Mouse (Mus musculus) limb, embryonic 14.5 days (tissue): ENCODE data around the gene Mex3b. TPM values are rescaled to one million over a fixed set of nuclear protein-coding genes. Genes with fewer than 3 reads are reported as not detected.

ENCODE experiments used
- ATAC-seq: fragments of 200-750 bp; cut with Nextera tagmentation; 2 replicates; pipeline ENCODE4 v1.8.0; 2017; ENCODE audit warnings: low read depth, moderate number of reproducible peaks, moderate TSS enrichment; ENCODE audit not compliant: low FRiP score
- DNase-seq: peaks from one replicate; pipeline ENCODE4 v3.0.0-alpha.2; 2015; ENCODE audit warnings: low spot score
- H3K27ac ChIP-seq: fragments of 300-500 bp; sonication (generic); replicated peaks from 2 replicates; pipeline ENCODE4 v1.5.1; 2014; ENCODE audit warnings: low read depth, mild to moderate bottlenecking, low read length, moderate library complexity, mixed read lengths
- H3K27me3 ChIP-seq: fragments of 300-500 bp; sonication (generic); 2 replicates; pipeline ENCODE4 v1.6.1; 2014; ENCODE audit warnings: low read length, mixed read lengths; ENCODE audit not compliant: control insufficient read depth, insufficient read depth
- H3K36me3 ChIP-seq: fragments of 300-500 bp; sonication (generic); 2 replicates; pipeline ENCODE4 v1.6.1; 2014; ENCODE audit warnings: mild to moderate bottlenecking, low read length, moderate library complexity, mixed read lengths; ENCODE audit not compliant: control insufficient read depth, insufficient read depth
- H3K4me1 ChIP-seq: fragments of 300-500 bp; sonication (generic); 2 replicates; pipeline ENCODE4 v1.6.1; 2014; ENCODE audit warnings: antibody characterized with exemption, low read length, mixed read lengths; ENCODE audit not compliant: control insufficient read depth, insufficient read depth
- H3K4me2 ChIP-seq: fragments of 300-500 bp; sonication (generic); replicated peaks from 2 replicates; pipeline ENCODE4 v1.6.1; 2014; ENCODE audit warnings: low read depth, mild to moderate bottlenecking, low read length, moderate library complexity; ENCODE audit not compliant: severe bottlenecking
- H3K4me3 ChIP-seq: fragments of 300-500 bp; sonication (generic); replicated peaks from 2 replicates; pipeline ENCODE4 v1.5.1; 2014; ENCODE audit warnings: low read length
- H3K9ac ChIP-seq: fragments of 300-500 bp; sonication (generic); 2 replicates; pipeline ENCODE4 v1.6.1; 2014; ENCODE audit warnings: mild to moderate bottlenecking, low read depth, low read length, moderate library complexity; ENCODE audit not compliant: severe bottlenecking
- H3K9me3 ChIP-seq: fragments of 300-500 bp; sonication (generic); 2 replicates; pipeline ENCODE4 v1.6.1; 2016; ENCODE audit warnings: low read length; ENCODE audit not compliant: control insufficient read depth
- POLR2A ChIP-seq: fragments of 200-500 bp; IDR thresholded peaks from 2 replicates; pipeline ENCODE4 v1.8.0; 2012; ENCODE audit warnings: inconsistent platforms, mild to moderate bottlenecking, moderate library complexity, borderline replicate concordance; ENCODE audit not compliant: insufficient read depth, insufficient read length; ENCODE audit errors: extremely low read depth
- WGBS: fragments of 180-500 bp; shearing (Covaris S2); extraction: QIAGEN DNeasy Blood & Tissue Kit; methylation state at CpG from one replicate; pipeline ENCODE4 v1.1.7; 2014; 5-methylcytosine and 5-hydroxymethylcytosine counted together
- polyA plus RNA-seq, 2 experiments: library from polyadenylated mRNA; depleted of rRNA in 1 of 2; stranded (reverse) in 1 of 2; unstranded in 1 of 2; fragments of >200 nt; fragmentation: Nextera tagmentation in 1 of 2; extraction: Ambion mirVana in 1 of 2; gene quantifications; 2 replicates each; pipeline versions ENCODE4 v1.2.1 to v1.2.3; 2012 to 2014

Mex3b gene
- polyA plus RNA-seq, 2 experiments = 29.8 to 83.8 TPM

DNA sequence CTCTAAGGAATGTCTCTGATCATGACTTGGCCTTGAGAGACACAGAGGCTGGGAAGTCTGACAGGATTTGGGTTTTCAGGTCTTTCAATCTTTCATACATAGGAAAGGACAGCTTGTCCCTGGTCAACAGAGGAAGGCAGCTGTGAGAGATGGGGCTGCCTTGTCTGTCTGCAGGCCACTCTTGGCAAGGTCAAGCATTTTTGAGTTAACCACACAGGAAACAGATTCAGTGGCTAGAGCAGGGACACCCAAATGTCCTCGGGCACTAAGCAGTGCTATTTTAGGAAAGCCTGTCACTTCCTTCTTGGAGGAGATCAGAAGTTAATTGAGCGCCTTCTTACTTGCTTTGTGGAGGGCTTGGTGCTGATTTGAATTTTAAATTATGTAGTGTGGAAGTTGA, 38.9 kb upstream of the Mex3b start:
- ATAC-seq (no peak), DNase-seq (no peak)
- WGBS = 72% methylated on average over 2 of the region's 2 CpGs
- no peaks in the 10 kb centered on the region for H3K36me3 ChIP-seq
- H3K9me3 ChIP-seq = no peaks in the 10 kb centered on the region
- TF ChIP-seq POLR2A = no peak
- H3K27ac ChIP-seq = no peak overlapping the region
- no peak overlapping the region for H3K4me2 ChIP-seq
- H3K4me3 ChIP-seq = no peak overlapping the region
- H3K27me3 ChIP-seq = no peaks in the 10 kb centered on the region
- H3K9ac ChIP-seq = no peak overlapping the region
- no peaks in the 10 kb centered on the region for H3K4me1 ChIP-seq

DNA sequence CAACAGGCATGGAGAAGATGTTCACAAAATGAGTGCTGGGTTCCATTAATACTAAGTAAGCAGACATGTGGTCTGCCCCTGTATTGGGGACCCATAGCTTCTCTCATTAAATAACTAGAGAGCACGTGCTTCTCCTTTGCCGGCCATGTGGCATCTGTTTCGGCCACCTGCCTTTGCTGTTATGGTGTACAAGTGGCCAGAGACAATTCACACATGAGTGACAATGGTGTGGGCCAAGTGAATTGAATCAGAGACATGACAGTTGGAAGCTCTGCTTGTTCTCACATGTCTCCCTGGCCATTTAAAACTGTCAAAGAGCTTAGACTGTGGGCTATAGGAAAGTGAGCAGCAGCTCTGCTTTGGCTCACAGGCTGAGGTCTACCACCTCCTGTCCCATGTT, 37.6 kb upstream of the Mex3b start:
- H3K27ac ChIP-seq = no peak overlapping the region
- H3K36me3 ChIP-seq = no peaks in the 10 kb centered on the region
- H3K9me3 ChIP-seq = no peaks in the 10 kb centered on the region
- no peaks in the 10 kb centered on the region for H3K4me1 ChIP-seq
- H3K27me3 ChIP-seq = no peaks in the 10 kb centered on the region
- no peak overlapping the region for H3K4me3 ChIP-seq
- no peak for DNase-seq
- 47% methylated on average over 3 of the region's 3 CpGs for WGBS
- no peak overlapping the region for H3K4me2 ChIP-seq
- TF ChIP-seq POLR2A = no peak
- no peak overlapping the region for H3K9ac ChIP-seq
- ATAC-seq = no peak

DNA sequence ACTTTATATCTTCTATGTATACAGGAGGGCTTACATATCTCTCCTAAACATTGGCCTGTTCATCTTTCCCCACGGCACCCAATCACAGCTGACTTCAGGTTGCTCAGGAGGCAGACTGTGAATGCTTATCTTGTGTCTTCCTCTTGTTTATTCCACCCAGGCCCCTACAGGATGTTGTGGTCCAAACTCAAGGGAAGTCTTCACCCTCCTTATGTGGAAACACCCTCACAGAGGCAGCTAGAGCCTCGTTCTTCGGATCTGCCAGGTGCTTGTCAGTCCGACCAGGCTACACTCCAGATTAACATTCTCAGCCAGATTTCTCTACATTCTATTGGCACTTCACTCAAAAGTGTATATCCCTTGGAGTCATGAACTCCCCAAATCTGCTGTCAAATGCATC, 32.7 kb upstream of the Mex3b start:
- TF ChIP-seq POLR2A = no peak
- Histone ChIP-seq H3K9me3 (no peaks in the 10 kb centered on the region), H3K27ac (no peak overlapping the region), H3K4me1 (peaks cover 8% of the 10 kb centered on the region; the same call in 1 of the 2 replicates), H3K9ac (no peak overlapping the region), H3K4me2 (no peak overlapping the region), H3K27me3 (no peaks in the 10 kb centered on the region), H3K4me3 (no peak overlapping the region), H3K36me3 (no peaks in the 10 kb centered on the region)
- no peak for DNase-seq
- ATAC-seq = no peak
- WGBS = 84% methylated on average over 4 of the region's 4 CpGs

GRCm38 (mm10) chr7:82838414-82838813, 28.7 kb upstream of the Mex3b start:
- Histone ChIP-seq H3K4me3 (no peak overlapping the region), H3K27ac (no peak overlapping the region), H3K9me3 (no peaks in the 10 kb centered on the region), H3K9ac (no peak overlapping the region), H3K4me1 (peaks cover 12% of the 10 kb centered on the region; the same call in 1 of the 2 replicates), H3K4me2 (no peak overlapping the region), H3K27me3 (no peaks in the 10 kb centered on the region), H3K36me3 (no peaks in the 10 kb centered on the region)
- DNase-seq = no peak
- ATAC-seq = no peak
- no peak for TF ChIP-seq POLR2A
- 67% methylated on average over 1 of the region's 1 CpGs for WGBS

DNA sequence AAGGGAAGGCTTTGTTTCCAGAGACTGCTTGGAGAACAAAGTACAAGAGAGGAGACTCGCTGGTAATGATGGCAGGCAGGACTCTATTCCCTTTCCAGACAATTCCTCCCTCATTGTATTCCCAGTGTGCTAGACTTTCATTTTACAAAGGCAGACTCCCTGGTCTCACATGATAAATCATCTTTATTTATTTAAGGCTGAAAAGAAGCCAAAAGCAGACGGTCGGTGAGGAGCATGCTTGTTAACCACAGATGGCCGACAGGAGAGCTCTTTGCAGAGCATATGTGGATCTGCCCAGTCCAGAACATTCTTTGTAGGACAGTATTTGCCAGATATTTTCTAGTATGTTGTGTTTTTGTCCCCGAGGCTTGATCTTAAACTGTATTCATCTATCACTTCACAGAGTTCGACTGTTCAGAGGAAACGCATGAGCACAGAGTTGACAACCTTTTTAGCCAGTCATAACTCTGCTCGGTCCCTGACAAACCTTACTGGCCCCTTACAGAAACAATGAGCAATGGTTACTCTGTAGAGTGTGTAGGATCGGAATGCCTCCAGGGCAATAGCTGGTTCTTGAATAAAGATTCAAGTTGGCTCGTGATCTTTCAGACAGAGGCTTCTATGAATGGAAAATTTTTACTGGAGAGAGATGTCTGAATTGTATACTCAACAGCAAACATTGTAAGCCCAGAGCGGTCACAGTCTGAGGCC, 28.0 kb upstream of the Mex3b start:
- H3K27ac ChIP-seq = no peak overlapping the region
- no peaks in the 10 kb centered on the region for H3K27me3 ChIP-seq
- H3K9ac ChIP-seq = no peak overlapping the region
- peaks cover 12% of the 10 kb centered on the region; the same call in 1 of the 2 replicates for H3K4me1 ChIP-seq
- H3K4me3 ChIP-seq = no peak overlapping the region
- peak; percentile 53 for ATAC-seq
- H3K4me2 ChIP-seq = no peak overlapping the region
- H3K9me3 ChIP-seq = no peaks in the 10 kb centered on the region
- DNase-seq = peak; percentile 56
- 50% methylated on average over 11 of the region's 11 CpGs for WGBS
- no peaks in the 10 kb centered on the region for H3K36me3 ChIP-seq
- TF ChIP-seq POLR2A = no peak
